Mouse (Mus musculus) cerebellum, adult 9-10 months (tissue): ENCODE measurements around the gene Pde4d.

ENCODE experiments used
- DNase-seq: peaks from one replicate; pipeline ENCODE4 v3.0.0; 2022

Pde4d gene

DNA sequence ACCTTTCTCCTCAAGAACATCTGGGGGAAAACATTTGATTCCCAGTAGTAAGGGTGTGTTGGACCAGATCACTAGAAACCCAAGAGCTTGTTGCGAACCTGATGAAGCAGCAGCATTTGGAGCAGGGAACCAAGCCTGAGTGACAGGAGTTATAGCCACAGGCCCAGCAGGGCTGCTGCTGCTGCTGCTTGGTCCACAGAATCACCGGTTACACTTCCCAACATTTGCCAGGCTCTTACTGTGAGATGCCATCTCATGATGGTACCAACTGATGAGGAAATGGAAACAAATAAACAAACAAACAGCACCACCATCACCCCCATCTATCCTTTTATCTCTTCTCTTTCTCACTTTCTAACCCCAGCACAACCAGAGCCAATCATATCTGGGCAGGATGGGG, 979.8 kb downstream of the Pde4d start:
- DNase-seq, result no peak

DNA sequence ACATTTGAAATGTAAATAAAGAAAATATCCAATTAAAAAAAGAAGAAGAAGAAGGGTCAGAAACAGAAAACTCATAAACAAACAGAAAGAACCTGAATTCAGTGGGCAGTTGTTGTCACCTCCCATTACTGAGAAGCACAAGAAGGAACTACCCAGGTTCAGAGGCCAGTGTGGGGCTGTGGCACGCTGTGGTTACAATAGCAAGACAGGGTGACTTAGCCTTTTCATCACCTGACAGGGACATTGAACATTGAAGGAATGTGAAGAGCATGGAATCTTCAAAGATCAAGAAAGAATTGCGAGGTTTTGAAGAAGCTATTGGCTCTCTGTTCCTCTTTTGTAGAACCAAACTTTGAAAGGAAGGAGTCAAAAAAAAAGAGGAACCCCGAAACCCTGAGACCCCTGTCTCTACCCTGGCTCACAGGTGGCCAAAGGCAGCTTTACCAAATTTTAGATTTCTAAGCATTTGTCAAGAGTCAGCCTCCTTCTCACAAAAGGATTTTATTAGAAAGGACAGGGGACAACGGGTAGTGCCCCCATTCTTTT, 987.6 kb downstream of the Pde4d start:
- DNase-seq, result no peak

DNA sequence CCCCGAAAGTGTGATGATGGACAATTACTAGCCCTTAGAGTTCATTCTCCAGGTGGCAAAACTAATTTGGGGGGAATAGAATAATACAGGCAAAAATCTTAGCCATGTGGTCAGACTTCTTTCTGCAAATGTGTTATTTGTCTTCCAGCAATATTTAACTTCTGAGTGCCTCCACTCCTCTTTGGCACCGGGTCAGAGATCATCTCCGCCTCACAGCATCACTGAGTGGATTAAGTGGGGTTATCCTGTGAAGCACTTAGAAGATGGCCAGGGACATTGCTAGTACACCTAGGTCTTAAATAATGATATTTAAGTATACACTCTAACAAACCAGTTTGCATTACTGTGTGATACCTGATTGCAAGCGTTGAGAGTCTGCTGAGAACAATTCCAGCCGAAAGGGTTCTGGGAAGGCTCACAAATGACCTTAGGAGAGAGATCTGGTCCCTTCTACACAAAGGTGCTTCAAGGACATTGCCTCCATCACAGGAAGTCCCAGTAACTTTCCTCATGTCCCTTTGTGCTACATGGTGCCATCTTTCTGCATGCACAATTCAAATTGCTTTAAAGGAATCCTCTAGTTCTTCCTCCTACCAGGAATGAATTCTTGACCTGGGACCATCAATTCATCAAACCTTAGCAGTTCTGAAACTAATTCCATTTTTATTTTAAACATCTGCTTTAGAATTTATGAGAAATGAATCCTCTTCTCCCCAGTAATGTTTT, 989.9 kb downstream of the Pde4d start:
- DNase-seq, result no peak

DNA sequence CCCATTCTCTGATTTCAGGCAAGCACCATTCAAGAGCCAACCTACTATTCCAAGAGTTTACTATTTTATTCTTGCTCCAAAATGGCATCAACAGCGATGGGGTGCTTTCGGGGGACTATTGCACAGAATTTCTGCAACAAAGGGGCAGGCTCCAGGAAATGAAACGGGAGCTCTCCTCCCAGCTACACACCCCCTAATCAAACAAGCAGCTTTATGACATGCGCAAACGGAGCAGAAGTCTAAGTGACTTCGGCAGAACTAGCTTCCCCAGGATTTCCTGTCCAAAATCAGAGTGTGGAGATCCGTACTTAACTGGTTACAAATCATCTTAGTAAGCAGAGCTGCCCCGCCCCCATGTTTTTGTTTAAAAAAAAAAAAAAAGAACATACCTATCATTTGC, 990.6 kb downstream of the Pde4d start:
- DNase-seq, result peak; percentile 66

DNA sequence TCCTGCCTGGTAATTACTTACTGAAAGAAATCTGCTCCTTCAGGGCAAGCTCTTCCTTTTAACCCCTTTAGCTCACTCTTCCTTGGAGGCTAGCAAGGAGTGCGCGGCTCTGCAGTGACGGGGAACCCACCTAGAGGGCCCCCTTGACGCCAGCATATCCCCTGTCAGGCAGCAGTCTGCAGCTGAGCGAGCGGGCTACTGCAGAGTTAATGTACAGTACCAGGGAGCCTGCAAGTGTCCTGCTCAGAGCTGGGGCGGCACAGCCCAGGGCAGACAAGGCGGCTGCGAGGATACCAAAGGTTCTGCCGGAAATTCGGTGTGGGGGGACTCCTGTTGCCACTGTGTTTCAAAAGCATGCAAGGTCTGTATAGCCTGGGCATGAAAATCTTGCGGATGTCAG, 991.1 kb downstream of the Pde4d start:
- DNase-seq, result peak; percentile 81

DNA sequence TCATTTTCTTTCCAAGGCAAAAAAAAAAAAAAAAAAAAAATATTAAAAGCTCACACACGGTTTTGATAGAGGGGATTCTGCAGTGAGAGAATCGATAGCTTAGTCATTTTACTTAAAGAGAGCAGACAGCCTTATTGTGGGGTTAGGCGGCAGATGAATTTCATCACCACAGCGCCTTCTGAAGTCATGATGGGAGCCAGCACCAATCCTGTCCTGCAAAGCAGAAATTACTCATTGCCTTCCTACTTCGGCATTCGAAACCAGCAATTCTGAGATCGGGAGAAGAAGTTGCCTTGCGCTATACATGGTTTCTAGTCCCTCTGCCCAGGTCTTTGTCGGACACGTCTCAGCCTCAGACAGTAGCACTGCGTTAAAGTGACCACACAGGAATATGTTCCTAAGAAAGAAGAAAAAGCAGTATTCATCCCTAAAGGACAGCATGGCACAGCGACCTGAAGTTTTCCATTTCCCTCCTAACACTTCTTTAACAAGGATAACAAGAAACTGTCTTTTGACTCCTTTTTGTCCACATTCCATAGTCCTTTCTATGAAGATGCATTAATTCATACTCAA, 991.7 kb downstream of the Pde4d start:
- DNase-seq, result peak; percentile 60

DNA sequence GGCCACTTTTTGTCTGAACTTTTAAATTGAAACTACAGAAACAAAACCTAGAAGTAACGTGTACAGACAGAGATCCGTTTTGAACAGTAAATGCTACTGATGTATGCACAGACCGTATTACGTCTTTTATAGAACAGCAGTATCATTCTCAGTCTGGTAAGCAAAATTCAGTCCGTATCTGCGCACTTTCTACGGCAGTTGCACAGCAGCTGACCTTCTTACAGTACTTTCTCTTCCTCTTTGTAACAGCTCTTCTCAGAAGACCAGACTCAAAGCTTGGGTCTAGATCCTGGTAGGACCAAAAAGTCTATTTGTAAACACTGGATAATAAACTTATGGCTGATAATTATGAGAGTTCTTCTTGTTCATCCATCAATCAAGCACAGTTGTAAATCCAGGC, 996.4 kb downstream of the Pde4d start:
- no peak for DNase-seq

DNA sequence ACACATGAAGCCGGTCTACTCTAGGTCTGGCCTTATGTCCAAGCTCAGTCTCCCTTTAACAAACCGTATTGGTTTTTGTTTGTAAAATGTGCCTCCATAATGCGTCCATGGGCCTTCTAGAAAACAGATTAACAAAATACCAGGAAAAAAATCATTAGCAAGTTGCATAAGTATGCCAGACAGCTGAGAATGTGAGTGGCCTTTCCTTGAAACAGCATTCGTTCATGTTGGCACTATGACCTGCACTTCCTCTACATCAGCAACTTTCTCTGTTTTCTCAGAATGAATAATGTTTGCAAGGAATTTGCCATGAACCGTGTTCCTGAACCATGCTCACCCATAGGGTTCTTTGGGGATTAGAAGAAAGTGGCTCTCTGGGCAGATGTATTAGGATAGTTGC, 998.4 kb downstream of the Pde4d start:
- no peak for DNase-seq

DNA sequence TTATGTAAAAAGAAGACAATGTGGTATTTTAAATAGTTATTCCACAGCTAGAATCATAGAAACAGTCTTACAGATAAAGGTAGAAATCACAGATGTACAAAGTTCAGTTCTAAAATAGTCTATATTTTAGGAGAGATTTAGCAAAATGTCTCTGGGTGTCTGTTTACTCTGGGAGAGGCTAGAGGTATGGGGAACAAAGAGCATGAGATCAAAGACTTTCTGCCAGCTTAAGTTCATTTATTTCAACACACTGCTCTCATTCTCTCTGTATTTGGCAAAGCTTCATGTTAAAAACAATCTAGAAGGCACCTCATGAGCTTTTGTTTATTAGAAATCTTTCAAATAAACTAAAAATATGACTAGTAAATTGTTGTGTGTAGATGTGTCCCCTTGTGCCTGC, 1024.6 kb downstream of the Pde4d start:
- DNase-seq, result no peak

DNA sequence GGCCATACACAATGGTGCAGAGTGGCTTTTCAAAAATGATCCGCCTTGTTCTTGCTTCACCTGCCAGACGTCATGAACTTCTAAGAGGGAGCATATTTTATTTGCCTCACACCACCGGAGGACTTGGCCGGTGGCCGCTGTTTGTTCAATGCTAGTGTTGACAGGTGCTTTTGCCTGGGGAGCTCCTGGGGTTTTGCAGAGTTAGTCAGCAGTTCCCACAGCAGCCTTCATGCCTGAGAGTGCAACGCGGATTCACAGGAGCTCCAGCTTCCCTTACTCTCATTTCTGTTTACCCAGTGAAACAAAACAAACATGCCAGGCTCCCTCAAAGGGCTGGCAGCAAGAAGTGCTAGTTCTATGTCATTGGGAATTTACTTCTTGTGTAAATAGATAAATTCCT, 1031.7 kb downstream of the Pde4d start:
- DNase-seq, result peak; percentile 38

DNA sequence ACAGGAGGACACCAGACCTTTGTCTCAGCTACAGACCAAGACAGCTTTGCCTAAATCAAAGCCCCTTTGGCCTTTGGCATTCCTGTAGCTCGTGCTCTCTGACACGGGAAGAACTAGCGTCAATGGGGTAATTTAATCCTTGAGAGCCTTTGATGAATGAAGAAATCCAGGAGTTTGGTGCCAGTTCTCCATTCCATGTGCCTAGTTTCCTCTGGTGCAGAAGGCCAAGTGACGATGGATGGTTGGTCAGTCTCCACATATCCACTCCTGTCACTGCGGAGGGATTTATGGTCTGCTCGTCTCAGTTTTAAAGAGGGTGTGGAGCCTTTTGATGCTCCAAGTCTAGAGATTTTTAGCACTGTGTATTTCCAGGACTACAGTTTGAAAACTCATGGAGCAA, 1036.4 kb downstream of the Pde4d start:
- no peak for DNase-seq

DNA sequence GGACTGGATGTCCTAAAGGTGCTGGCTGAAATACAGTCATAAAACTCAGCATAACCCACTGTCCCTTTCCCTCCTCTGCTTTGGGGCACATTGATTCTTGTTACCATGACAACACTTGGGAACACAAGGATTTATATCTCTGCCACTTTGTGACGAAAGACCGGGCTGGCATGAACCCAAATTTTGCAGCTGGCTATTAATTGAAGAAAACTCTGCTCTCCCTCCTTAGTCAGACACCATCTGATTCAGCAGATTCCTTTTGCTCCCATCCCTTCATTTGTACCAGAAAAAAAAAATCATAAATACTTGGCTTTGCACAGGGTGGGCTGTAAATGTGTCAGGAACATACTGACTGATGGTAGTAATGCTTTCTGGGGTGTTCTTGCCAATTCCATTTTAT, 1037.6 kb downstream of the Pde4d start:
- DNase-seq, result no peak

DNA sequence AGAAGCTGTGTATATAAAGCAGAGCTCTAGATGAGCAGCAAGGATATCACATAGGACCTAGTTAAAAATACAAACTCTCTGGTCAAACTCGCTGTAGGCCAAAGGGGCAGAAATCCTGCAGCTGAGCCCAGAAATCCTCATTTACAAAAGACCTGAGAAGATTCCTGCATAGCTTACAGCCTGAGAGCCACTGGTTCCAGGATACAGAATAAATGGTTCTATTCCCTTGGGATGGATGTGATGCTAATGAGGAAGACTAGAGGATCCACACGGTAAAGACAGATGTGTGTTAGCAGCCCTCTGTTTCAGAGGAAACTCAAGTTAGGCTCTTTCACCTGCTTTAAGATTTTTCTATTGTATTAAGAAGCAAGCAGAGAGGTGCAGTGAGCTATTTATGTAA, 1041.1 kb downstream of the Pde4d start:
- DNase-seq, result no peak

DNA sequence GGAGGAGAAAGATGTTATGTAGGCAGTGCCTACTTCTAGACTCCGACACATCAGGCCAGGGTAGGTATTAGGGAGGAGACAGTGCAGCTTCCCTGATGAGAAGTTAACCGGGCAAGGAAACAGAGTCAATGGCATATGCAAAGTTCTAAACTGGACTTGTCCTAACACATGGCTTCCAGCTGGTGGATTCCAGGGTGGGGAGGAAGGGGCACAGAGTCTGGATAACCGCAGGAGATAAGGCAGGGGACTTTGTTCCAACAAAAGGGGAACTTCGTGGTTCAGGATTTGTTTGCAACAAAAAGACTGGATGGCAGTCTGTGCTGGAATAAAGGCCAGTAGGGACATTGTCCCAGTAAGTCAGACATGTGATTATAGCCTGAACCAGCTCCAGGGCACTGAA, 1042.1 kb downstream of the Pde4d start:
- no peak for DNase-seq

DNA sequence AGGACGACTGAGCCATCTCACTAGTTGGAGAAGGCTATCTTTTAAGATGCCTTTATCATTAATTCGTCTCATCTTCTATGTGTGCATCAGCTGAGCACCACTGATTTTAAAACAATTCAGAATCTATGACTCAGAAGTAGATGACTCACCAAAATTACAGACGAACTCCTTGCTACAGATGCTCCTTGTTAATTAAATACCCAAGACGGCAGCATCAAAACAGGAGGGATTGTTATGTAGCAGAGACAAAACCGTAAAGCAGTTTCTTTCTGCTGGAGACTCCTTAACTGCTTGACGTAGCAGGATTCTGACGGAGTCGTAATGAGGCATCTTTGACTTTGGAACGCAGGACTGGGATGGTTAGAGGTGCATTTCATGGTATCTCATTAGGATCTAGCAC, 1050.6 kb downstream of the Pde4d start:
- no peak for DNase-seq

DNA sequence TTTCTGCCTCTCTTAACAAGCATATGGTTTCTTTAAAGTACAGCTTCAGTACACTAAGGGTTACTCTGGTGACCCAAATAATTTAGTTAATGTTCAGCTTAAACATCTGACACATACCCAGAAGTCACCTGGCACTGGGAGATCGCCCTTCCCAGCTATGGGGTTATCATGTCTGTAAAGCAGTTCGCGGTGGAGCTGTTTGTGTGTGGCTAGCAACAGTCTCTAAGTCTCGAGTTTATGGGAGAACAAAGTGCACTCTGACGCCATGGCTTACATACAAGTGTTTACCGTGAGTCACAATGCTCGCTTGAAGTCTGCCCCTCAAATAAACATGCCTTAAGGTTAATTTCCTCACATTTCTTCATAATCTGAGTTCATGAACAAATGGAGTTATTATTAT, 1053.0 kb downstream of the Pde4d start:
- DNase-seq, result no peak

DNA sequence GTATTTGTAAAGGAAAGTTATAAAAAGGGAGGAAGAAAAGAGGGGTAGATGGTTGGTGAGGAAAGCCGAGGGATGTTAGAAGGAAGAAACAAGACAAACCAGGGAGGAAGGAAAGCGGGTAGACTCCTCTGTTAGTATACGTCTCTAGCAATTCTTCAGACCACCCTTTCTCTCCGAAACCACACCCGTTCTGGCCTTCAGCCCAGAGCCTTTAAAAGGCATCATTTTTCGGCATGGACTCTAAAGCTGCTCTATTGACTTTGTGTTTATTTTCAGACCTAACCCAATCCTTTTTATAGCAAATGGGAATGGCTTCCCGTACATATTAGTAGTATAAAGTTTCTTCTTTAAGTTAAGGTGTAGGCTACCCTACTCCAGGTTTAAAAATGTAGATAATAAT, 1057.0 kb downstream of the Pde4d start:
- no peak for DNase-seq

DNA sequence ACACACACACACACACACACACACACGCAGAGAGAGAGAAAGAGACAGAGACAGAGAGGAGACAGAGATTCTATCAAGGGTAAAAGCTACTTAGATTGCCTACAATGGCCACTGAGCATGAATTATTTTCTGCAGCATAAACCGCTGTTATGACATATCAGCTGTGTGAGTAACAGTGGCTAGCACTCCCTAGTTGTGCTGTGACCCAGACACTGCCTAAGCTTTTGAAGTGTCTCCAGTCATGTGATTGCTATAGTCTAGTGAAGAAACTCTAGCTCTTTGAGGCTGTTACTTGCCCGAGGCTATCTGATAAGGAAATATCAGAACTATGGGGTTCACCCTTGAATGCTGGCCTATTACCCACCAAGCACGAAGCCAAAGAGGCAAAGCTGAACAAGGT, 1058.7 kb downstream of the Pde4d start:
- DNase-seq, result no peak

DNA sequence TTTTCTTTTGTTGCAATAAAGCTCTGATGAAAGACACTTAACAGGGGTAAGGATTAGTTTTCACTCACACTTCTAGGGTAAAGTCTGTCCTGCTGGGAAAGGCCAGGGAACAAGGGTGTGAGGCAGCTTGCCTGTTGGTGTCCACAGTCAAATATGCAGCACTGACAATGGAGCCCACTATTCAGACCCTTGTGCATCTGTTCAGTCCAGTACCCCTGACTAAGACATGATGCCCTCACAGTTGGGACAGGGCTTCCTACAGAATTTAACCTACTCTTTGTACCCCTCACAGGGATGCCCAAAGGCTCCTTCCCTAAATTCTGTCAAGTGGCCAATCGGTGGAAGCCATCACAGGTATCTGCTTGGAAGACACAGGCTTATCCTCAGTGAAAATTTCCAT, 1068.4 kb downstream of the Pde4d start:
- no peak for DNase-seq

DNA sequence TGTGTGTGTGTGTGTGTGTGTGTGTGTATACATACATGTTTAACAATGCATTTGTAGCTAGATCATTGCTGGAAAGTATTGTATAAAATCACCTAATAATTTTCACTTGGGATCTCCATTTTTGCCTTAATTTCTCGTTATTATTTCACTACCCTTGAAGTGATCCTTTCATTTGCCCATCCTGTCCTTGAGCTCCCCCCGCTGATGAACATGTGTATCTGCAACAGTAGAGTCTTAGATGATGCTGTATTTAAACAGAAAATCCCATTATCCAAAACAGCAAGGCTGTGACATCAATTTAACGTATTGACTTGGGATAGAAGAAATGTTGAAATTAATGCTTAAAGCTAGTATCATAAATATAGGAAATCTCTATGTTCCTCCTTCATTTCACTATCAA, 1069.7 kb downstream of the Pde4d start:
- no peak for DNase-seq

DNA sequence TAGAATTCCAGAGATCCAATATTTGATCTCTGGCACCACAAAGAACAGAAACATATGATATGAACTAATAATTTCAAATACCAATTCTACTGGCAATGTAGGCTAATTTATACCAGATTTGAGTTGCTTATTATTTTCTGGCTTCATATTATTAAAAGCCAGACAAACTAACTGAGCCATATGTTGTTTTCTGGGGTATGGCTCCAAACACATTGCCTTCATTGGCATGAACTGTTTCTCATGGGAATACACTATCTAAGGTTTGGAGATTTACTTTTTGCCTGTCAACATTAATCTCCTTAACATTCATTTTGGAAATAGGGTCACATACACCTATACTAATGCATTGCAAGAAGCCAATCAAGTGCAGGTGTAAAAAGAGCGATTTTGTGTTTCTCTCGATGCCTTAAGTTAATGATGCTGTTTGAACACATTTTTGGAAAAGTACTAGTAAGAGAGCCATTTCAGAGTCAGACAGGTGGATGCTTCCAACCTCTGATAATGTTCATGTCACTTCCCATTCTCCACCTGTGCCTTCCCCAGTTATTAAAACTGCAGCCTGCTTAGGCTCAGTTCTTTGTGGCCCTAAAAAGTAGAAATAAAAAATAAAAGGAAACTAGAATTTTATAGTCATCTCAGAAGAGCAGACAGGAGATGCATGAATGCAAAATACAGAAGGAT, 1070.4 kb downstream of the Pde4d start:
- DNase-seq, result peak; percentile 65

DNA sequence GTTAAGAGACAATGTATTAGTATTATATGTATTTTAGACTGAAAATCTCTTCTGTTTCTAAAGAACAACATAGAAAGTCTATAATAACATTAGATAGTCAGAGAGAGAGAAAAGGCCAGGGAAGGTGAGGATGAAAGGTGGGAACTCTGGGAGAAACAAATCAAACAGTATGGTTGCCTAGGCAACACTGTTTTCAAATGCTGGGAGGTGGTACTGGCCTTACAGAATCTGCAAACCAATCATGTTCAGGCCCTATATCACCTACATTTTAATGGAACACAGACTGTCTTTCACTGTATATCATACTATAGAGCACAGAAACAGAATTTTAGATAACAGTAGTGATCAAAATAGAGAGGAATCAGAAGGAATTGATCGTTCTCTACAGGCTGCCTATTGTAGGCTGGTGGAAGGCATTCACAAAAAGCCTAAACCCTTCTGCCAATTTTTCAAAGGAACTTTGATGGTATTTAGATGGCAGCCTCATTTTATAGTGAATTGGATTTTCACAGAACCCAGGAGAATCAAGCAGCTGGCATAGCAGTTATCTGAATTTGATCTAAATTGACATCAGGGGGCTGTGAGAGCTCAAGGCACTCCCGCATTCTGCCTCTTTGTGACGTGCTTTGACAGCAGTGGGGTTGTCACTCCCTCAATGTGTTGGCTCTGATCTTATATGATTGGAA, 1084.2 kb downstream of the Pde4d start:
- DNase-seq, result no peak

DNA sequence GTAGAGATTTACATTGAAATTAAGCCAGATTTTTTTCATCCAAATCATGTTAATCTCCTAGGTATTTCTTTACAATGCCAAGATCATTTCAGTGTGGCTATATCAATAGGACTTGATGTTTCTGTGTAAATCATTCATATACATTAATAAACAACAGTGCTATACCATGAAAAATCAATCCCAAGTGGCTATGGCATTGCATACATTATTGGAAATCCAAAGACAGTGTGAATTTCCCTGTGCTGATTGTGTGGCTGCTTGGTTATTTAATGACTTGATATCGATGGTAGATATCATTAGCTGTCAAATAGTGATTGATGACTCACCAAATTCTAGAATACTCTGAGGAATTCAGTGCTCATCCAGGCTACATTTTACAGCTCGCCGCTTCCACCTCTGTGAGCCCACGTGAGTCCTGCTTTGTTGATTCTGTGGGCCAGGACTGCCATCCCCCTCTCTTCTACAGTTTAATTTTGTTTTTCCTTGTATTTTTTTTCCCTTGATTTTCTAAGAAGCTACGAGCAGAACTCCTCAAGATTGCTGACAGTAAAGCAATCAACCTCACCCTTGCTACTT, 1085.0 kb downstream of the Pde4d start:
- DNase-seq, result no peak
